Mouse (Mus musculus): ENCODE data around the gene Dffa.
"Not testable (repeated sequence)": the region's sequence is repeated elsewhere in the genome, so short reads cannot be mapped to it uniquely, and the experiment has no call there.

Gene Dffa

GRCm38 (mm10) chr4:149099369-149100017 lies 4.5 kb upstream of the Dffa start, which contains the start of gene Pex14:
Pex14 (minus strand) TSS chr4:149099876.
- DNase-seq = peak; percentile 91

- DNase-seq = not testable (repeated sequence)
Measured at GRCm38 (mm10) chr4:149100449-149100848, 3.5 kb upstream of the Dffa start.

GRCm38 (mm10) chr4:149101456-149101855 lies 2.5 kb upstream of the Dffa start:
- no peak for DNase-seq

GRCm38 (mm10) chr4:149119978-149120562 lies 16.1 kb downstream of the Dffa start:
- DNase-seq = not testable (repeated sequence)

GRCm38 (mm10) chr4:149123432-149123831 lies 19.5 kb downstream of the Dffa start:
- no peak for DNase-seq

GRCm38 (mm10) chr4:149125341-149126114 lies 21.6 kb downstream of the Dffa start:
- no peak for DNase-seq

- DNase-seq = no peak
Measured at GRCm38 (mm10) chr4:149126115-149126509, 22.2 kb downstream of the Dffa start.

GRCm38 (mm10) chr4:149126663-149127062 lies 22.7 kb downstream of the Dffa start, which contains the start of gene Cort:
Cort (minus strand) TSS chr4:149126763.
- DNase-seq = no peak

GRCm38 (mm10) chr4:149128467-149128866 lies 24.5 kb downstream of the Dffa start:
- no peak for DNase-seq

- no peak for DNase-seq
Measured at GRCm38 (mm10) chr4:149131021-149131752, 27.2 kb downstream of the Dffa start.

GRCm38 (mm10) chr4:149131789-149132565 lies 28.0 kb downstream of the Dffa start:
- DNase-seq = no peak

- no peak for DNase-seq
Measured at GRCm38 (mm10) chr4:149133395-149133794, 29.4 kb downstream of the Dffa start.

GRCm38 (mm10) chr4:149136116-149136850 lies 32.3 kb downstream of the Dffa start:
- peak; percentile 12 to 22 for DNase-seq

GRCm38 (mm10) chr4:149136982-149137770 lies 33.2 kb downstream of the Dffa start, which contains the start of gene Cenps:
Cenps (minus strand) TSS chr4:149137629.
- peak; percentile 94 for DNase-seq

GRCm38 (mm10) chr4:149138515-149138914 lies 34.6 kb downstream of the Dffa start:
- DNase-seq = no peak

GRCm38 (mm10) chr4:149143594-149143993 lies 39.6 kb downstream of the Dffa start:
- DNase-seq = no peak

GRCm38 (mm10) chr4:149144459-149144858 lies 40.5 kb downstream of the Dffa start:
- DNase-seq = peak; percentile 76 to 85

GRCm38 (mm10) chr4:149145151-149145550 lies 41.2 kb downstream of the Dffa start:
- DNase-seq = no peak

- DNase-seq = no peak
Measured at GRCm38 (mm10) chr4:149147528-149147927, 43.6 kb downstream of the Dffa start.

- no peak for DNase-seq
Measured at GRCm38 (mm10) chr4:149148084-149148483, 44.1 kb downstream of the Dffa start.
